Mouse (Mus musculus): Measurements from ENCODE around the gene Ptpn12. TPM values are rescaled to one million over a fixed set of nuclear protein-coding genes. Genes with fewer than 3 reads are reported as not detected.

Ptpn12 gene
- polyA plus RNA-seq, 1 experiment from 2014 or later = 22.5 TPM

DNA sequence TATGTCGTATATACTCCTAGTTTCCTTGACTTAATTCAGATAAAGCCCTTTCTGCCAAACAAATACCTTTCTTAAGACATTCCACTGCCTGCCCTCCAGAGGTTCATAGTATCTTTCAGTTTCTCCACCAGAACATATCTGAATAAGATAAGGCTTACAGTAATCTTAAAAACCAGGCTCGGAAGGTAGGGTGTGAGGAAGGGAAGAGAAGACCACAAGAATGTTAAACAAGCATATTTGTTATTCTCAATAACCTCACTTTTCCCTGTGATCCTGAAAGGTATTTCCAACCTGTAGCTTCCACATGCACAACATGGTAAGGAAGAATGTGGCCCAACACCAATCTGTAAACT is 5.0 kb downstream of the Ptpn12 start:
- H3K27me3 ChIP-seq (ENCODE audit: control insufficient read depth, insufficient read depth, low read length) = no peaks in the 10 kb centered on the region
- no peak for ATAC-seq (replicated peaks; ENCODE audit: insufficient number of reproducible peaks, low FRiP score, low TSS enrichment)
- H3K9me3 ChIP-seq (replicated peaks; ENCODE audit: control insufficient read depth, low read length) = no peaks in the 10 kb centered on the region
- H3K36me3 ChIP-seq (ENCODE audit: control insufficient read depth, insufficient read depth, low read length) = no peaks in the 10 kb centered on the region
- H3K9ac ChIP-seq (ENCODE audit: low read depth, low read length) = no peak overlapping the region
- no peak overlapping the region; the same call in 1 of the 2 replicates for H3K27ac ChIP-seq (ENCODE audit: low read depth, low read length)
- H3K4me3 ChIP-seq (ENCODE audit: low read depth, low read length) = no peak overlapping the region
- H3K4me1 ChIP-seq (ENCODE audit: control insufficient read depth, insufficient read depth, low read length) = peaks cover 14% of the 10 kb centered on the region
- WGBS (ENCODE audit: insufficient replicate concordance) = 22% methylated on average over 2 of the region's 2 CpGs
- H3K4me2 ChIP-seq = peak overlapping the region; percentile 25

DNA sequence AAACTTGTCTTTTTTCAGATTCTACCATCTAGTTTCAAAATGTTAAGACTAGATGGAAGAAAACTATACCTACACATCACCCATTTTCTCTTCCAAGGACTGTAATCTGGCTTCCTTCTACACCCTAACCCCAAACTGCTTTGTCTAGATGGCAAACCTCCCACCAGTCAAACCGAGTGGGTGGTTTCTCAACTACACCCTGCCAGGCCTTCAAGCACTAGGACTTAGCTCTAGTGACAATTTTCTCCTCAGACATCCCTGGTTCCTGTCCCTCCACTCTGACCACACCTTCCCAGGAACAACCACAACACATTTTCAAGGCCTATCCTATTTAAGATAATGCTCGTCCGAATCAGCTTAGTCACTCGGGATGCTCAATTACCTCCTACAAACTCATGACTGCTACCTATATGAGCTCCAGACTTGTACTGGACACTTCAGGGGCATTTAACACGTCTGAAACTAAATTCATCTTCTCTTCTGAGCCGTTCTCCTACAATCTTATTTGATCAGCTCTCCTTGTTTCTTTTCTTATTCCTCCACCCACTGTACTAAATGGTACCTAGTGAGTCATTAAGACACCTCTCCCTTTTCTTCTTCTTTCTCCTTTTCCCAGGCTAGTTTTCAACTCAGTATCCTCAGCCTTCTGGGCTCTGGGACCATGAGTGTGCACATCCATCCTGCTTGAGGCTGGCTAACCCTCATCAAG is 5.5 kb downstream of the Ptpn12 start:
- H3K4me3 ChIP-seq (ENCODE audit: low read depth, low read length) = no peak overlapping the region
- peaks cover 14% of the 10 kb centered on the region for H3K4me1 ChIP-seq (ENCODE audit: control insufficient read depth, insufficient read depth, low read length)
- H3K27ac ChIP-seq (ENCODE audit: low read depth, low read length) = no peak overlapping the region
- peak overlapping the region; percentile 25 for H3K4me2 ChIP-seq
- H3K9me3 ChIP-seq (replicated peaks; ENCODE audit: control insufficient read depth, low read length) = no peaks in the 10 kb centered on the region
- no peaks in the 10 kb centered on the region for H3K36me3 ChIP-seq (ENCODE audit: control insufficient read depth, insufficient read depth, low read length)
- H3K27me3 ChIP-seq (ENCODE audit: control insufficient read depth, insufficient read depth, low read length) = no peaks in the 10 kb centered on the region
- ATAC-seq (replicated peaks; ENCODE audit: insufficient number of reproducible peaks, low FRiP score, low TSS enrichment) = no peak
- no peak overlapping the region for H3K9ac ChIP-seq (ENCODE audit: low read depth, low read length)
- WGBS (ENCODE audit: insufficient replicate concordance) = 61% methylated on average over 6 of the region's 6 CpGs

- no peak overlapping the region for H3K4me2 ChIP-seq
- H3K4me3 ChIP-seq (ENCODE audit: low read depth, low read length) = no peak overlapping the region
- no peaks in the 10 kb centered on the region for H3K36me3 ChIP-seq (ENCODE audit: control insufficient read depth, insufficient read depth, low read length)
- H3K4me1 ChIP-seq (ENCODE audit: control insufficient read depth, insufficient read depth, low read length) = peaks cover 14% of the 10 kb centered on the region
- ATAC-seq (replicated peaks; ENCODE audit: insufficient number of reproducible peaks, low FRiP score, low TSS enrichment) = no peak
- no peaks in the 10 kb centered on the region for H3K27me3 ChIP-seq (ENCODE audit: control insufficient read depth, insufficient read depth, low read length)
- no peak overlapping the region for H3K27ac ChIP-seq (ENCODE audit: low read depth, low read length)
- WGBS (ENCODE audit: insufficient replicate concordance) = 87% methylated on average over 4 of the region's 4 CpGs
- no peak overlapping the region for H3K9ac ChIP-seq (ENCODE audit: low read depth, low read length)
- no peaks in the 10 kb centered on the region for H3K9me3 ChIP-seq (replicated peaks; ENCODE audit: control insufficient read depth, low read length)
Measured at GRCm38 (mm10) chr5:21049006-21049405, 6.7 kb downstream of the Ptpn12 start.

GRCm38 (mm10) chr5:21047114-21047513 is 8.6 kb downstream of the Ptpn12 start:
- 83% methylated on average over 4 of the region's 4 CpGs for WGBS (ENCODE audit: insufficient replicate concordance)
- H3K4me1 ChIP-seq (ENCODE audit: control insufficient read depth, insufficient read depth, low read length) = peaks cover 10% of the 10 kb centered on the region
- no peaks in the 10 kb centered on the region for H3K27me3 ChIP-seq (ENCODE audit: control insufficient read depth, insufficient read depth, low read length)
- no peak overlapping the region for H3K27ac ChIP-seq (ENCODE audit: low read depth, low read length)
- H3K4me3 ChIP-seq (ENCODE audit: low read depth, low read length) = no peak overlapping the region
- H3K36me3 ChIP-seq (ENCODE audit: control insufficient read depth, insufficient read depth, low read length) = no peaks in the 10 kb centered on the region
- H3K9ac ChIP-seq (ENCODE audit: low read depth, low read length) = no peak overlapping the region
- no peaks in the 10 kb centered on the region for H3K9me3 ChIP-seq (replicated peaks; ENCODE audit: control insufficient read depth, low read length)
- no peak for ATAC-seq (replicated peaks; ENCODE audit: insufficient number of reproducible peaks, low FRiP score, low TSS enrichment)
- H3K4me2 ChIP-seq = no peak overlapping the region

- Histone ChIP-seq H3K4me2 (no peak overlapping the region), H3K27ac (ENCODE audit: low read depth, low read length) (no peak overlapping the region), H3K4me3 (ENCODE audit: low read depth, low read length) (no peak overlapping the region), H3K9me3 (replicated peaks; ENCODE audit: control insufficient read depth, low read length) (no peaks in the 10 kb centered on the region), H3K36me3 (ENCODE audit: control insufficient read depth, insufficient read depth, low read length) (no peaks in the 10 kb centered on the region), H3K9ac (ENCODE audit: low read depth, low read length) (no peak overlapping the region), H3K27me3 (ENCODE audit: control insufficient read depth, insufficient read depth, low read length) (no peaks in the 10 kb centered on the region), H3K4me1 (ENCODE audit: control insufficient read depth, insufficient read depth, low read length) (peaks cover 9% of the 10 kb centered on the region)
- no peak for ATAC-seq (replicated peaks; ENCODE audit: insufficient number of reproducible peaks, low FRiP score, low TSS enrichment)
- WGBS (ENCODE audit: insufficient replicate concordance) = 75% methylated on average over 7 of the region's 7 CpGs
Measured at GRCm38 (mm10) chr5:21046150-21047048, 9.3 kb downstream of the Ptpn12 start.

GRCm38 (mm10) chr5:21045462-21045861 is 10.2 kb downstream of the Ptpn12 start:
- no peak for ATAC-seq (replicated peaks; ENCODE audit: insufficient number of reproducible peaks, low FRiP score, low TSS enrichment)
- no peaks in the 10 kb centered on the region for H3K27me3 ChIP-seq (ENCODE audit: control insufficient read depth, insufficient read depth, low read length)
- H3K36me3 ChIP-seq (ENCODE audit: control insufficient read depth, insufficient read depth, low read length) = no peaks in the 10 kb centered on the region
- H3K4me3 ChIP-seq (ENCODE audit: low read depth, low read length) = no peak overlapping the region
- WGBS (ENCODE audit: insufficient replicate concordance) = 81% methylated on average over 2 of the region's 2 CpGs
- H3K4me1 ChIP-seq (ENCODE audit: control insufficient read depth, insufficient read depth, low read length) = peaks cover 4% of the 10 kb centered on the region; the same call in 1 of the 2 replicates
- H3K27ac ChIP-seq (ENCODE audit: low read depth, low read length) = no peak overlapping the region
- H3K9ac ChIP-seq (ENCODE audit: low read depth, low read length) = no peak overlapping the region
- no peak overlapping the region for H3K4me2 ChIP-seq
- no peaks in the 10 kb centered on the region for H3K9me3 ChIP-seq (replicated peaks; ENCODE audit: control insufficient read depth, low read length)

GRCm38 (mm10) chr5:21038100-21038499 is 17.6 kb downstream of the Ptpn12 start:
- Histone ChIP-seq H3K27ac (ENCODE audit: low read depth, low read length) (no peak overlapping the region), H3K9me3 (replicated peaks; ENCODE audit: control insufficient read depth, low read length) (no peaks in the 10 kb centered on the region), H3K36me3 (ENCODE audit: control insufficient read depth, insufficient read depth, low read length) (no peaks in the 10 kb centered on the region), H3K4me1 (ENCODE audit: control insufficient read depth, insufficient read depth, low read length) (peaks cover 5% of the 10 kb centered on the region; the same call in 1 of the 2 replicates), H3K27me3 (ENCODE audit: control insufficient read depth, insufficient read depth, low read length) (no peaks in the 10 kb centered on the region), H3K4me2 (no peak overlapping the region), H3K4me3 (ENCODE audit: low read depth, low read length) (no peak overlapping the region), H3K9ac (ENCODE audit: low read depth, low read length) (no peak overlapping the region)
- no peak for ATAC-seq (replicated peaks; ENCODE audit: insufficient number of reproducible peaks, low FRiP score, low TSS enrichment)
- 87% methylated on average over 5 of the region's 5 CpGs for WGBS (ENCODE audit: insufficient replicate concordance)

- ATAC-seq (replicated peaks; ENCODE audit: insufficient number of reproducible peaks, low FRiP score, low TSS enrichment) = no peak
- no peaks in the 10 kb centered on the region for H3K36me3 ChIP-seq (ENCODE audit: control insufficient read depth, insufficient read depth, low read length)
- no peak overlapping the region for H3K4me3 ChIP-seq (ENCODE audit: low read depth, low read length)
- no peak overlapping the region for H3K4me2 ChIP-seq
- 75% methylated on average over 7 of the region's 7 CpGs for WGBS (ENCODE audit: insufficient replicate concordance)
- H3K9ac ChIP-seq (ENCODE audit: low read depth, low read length) = no peak overlapping the region
- H3K27ac ChIP-seq (ENCODE audit: low read depth, low read length) = no peak overlapping the region
- peaks cover 5% of the 10 kb centered on the region; the same call in 1 of the 2 replicates for H3K4me1 ChIP-seq (ENCODE audit: control insufficient read depth, insufficient read depth, low read length)
- H3K27me3 ChIP-seq (ENCODE audit: control insufficient read depth, insufficient read depth, low read length) = no peaks in the 10 kb centered on the region
- no peaks in the 10 kb centered on the region for H3K9me3 ChIP-seq (replicated peaks; ENCODE audit: control insufficient read depth, low read length)
Measured at GRCm38 (mm10) chr5:21035689-21036480, 19.8 kb downstream of the Ptpn12 start.

All from heart, embryonic 11.5 days (tissue).